Mouse (Mus musculus): ENCODE results near the gene Tmem231.
A peak's percentile ranks its signal among the peaks of the same experiment; 100 is the strongest.

The Tmem231 gene

GRCm38 (mm10) chr8:111933348-111934076, at the start of gene Tmem231:
TSS of gene Tmem231 (minus strand) at chr8:111933881.
- peak; percentile 88 for DNase-seq

GRCm38 (mm10) chr8:111982116-111982515, 48.4 kb upstream of the Tmem231 start:
- peak; percentile 59 for DNase-seq

GRCm38 (mm10) chr8:111978147-111978546, 44.5 kb upstream of the Tmem231 start:
- no peak for DNase-seq

GRCm38 (mm10) chr8:111976326-111976725, 42.6 kb upstream of the Tmem231 start:
- no peak for DNase-seq

GRCm38 (mm10) chr8:111975706-111976105, 42.0 kb upstream of the Tmem231 start:
- no peak for DNase-seq

GRCm38 (mm10) chr8:111974138-111974537, 40.5 kb upstream of the Tmem231 start:
- no peak for DNase-seq

GRCm38 (mm10) chr8:111968991-111969390, 35.3 kb upstream of the Tmem231 start:
- no peak for DNase-seq

GRCm38 (mm10) chr8:111968541-111968940, 34.9 kb upstream of the Tmem231 start:
- no peak for DNase-seq

GRCm38 (mm10) chr8:111967246-111967870, 33.7 kb upstream of the Tmem231 start:
- DNase-seq, result no peak

GRCm38 (mm10) chr8:111964849-111965561, 31.3 kb upstream of the Tmem231 start:
- no peak for DNase-seq

GRCm38 (mm10) chr8:111964351-111964750, 30.7 kb upstream of the Tmem231 start:
- no peak for DNase-seq

GRCm38 (mm10) chr8:111963546-111963945, 29.9 kb upstream of the Tmem231 start:
- no peak for DNase-seq

- DNase-seq, result no peak
These were observed 29.4 kb upstream of the Tmem231 start for GRCm38 (mm10) chr8:111963091-111963490.

GRCm38 (mm10) chr8:111962589-111962988, 28.9 kb upstream of the Tmem231 start:
- no peak for DNase-seq

- no peak for DNase-seq
These were observed 27.6 kb upstream of the Tmem231 start for GRCm38 (mm10) chr8:111961330-111961729.

- DNase-seq, result no peak
These were observed 27.1 kb upstream of the Tmem231 start for GRCm38 (mm10) chr8:111960591-111961321.

- no peak for DNase-seq
These were observed 23.6 kb upstream of the Tmem231 start for GRCm38 (mm10) chr8:111957231-111957630.

GRCm38 (mm10) chr8:111955879-111956278, 22.2 kb upstream of the Tmem231 start:
- no peak for DNase-seq

GRCm38 (mm10) chr8:111954844-111955594, 21.3 kb upstream of the Tmem231 start:
- DNase-seq, result no peak

- DNase-seq, result peak; percentile 62
These were observed 18.3 kb upstream of the Tmem231 start for GRCm38 (mm10) chr8:111951936-111952335.

GRCm38 (mm10) chr8:111951317-111951716, 17.6 kb upstream of the Tmem231 start:
- DNase-seq, result no peak

GRCm38 (mm10) chr8:111950846-111951245, 17.2 kb upstream of the Tmem231 start:
- no peak for DNase-seq

Measured in cerebellum, adult 8-10 months (tissue).